Mouse (Mus musculus): Measurements from ENCODE around the gene P4ha3.

DNA sequence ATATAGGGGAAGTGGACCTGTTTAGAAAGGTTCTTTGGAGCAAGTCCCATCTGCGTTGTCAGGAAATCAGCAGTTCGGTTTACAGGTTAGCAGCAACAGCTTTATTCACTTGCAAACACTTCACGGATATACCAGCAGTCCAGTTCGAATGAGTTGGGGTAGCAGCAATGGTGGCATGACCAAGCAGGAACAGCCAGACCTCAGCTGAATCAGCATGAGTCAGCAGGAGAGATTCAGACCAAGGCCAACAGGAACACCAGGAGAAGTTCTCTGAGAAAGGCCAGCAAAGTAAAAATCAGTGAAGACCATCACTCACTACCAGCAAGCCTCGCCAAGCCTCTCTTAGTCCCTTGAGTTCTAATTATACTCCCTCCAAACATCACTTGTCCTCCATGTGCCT lies 34.7 kb upstream of the P4ha3 start:
- TF ChIP-seq MAFK (IDR thresholded peaks at IDR 0.05; ENCODE audit: insufficient read depth, low read depth, low read length) (peak; percentile 44; the same call in 1 of the 2 replicates), HCFC1 (IDR thresholded peaks at IDR 0.05; ENCODE audit: borderline replicate concordance, insufficient read depth, low read length) (no peak), ZNF384 (IDR thresholded peaks at IDR 0.05; ENCODE audit: low read depth, low read length) (no peak)
